Comparison of ENCODE assay signal across 8 mouse cellular contexts in genomic region chr10:30419391-30420043, GRCm38 (mm10).
DNase-seq lines count a peak whose midpoint lies in the region; ATAC-seq and TF ChIP-seq lines count a peak whose summit lies in the region.

No protein-coding gene starts in this region.

- H3K4me2 ChIP-seq in kidney, embryonic 14.5 days (replicated peaks; ENCODE audit: low read depth, low read length) = no peak overlapping the region
- H3K4me2 ChIP-seq in neural tube, embryonic 15.5 days = no peak overlapping the region

- no peak overlapping the region for H3K9ac ChIP-seq in kidney, embryonic 14.5 days (ENCODE audit: low read depth, low read length)
- no peak overlapping the region for H3K9ac ChIP-seq in neural tube, embryonic 15.5 days (replicated peaks)

- H3K36me3 ChIP-seq in kidney, embryonic 14.5 days (ENCODE audit: control insufficient read depth, insufficient read depth, low read length) = no peaks in the 10 kb centered on the region
- H3K36me3 ChIP-seq in neural tube, embryonic 15.5 days = no peaks in the 10 kb centered on the region

- no peak overlapping the region for H3K4me3 ChIP-seq in cerebellum, adult 2 months (replicated peaks; ENCODE audit: insufficient read depth, low read depth, low read length)
- no peak overlapping the region for H3K4me3 ChIP-seq in kidney, embryonic 14.5 days (ENCODE audit: low read length)
- H3K4me3 ChIP-seq in neural tube, embryonic 15.5 days (replicated peaks) = no peak overlapping the region

- no peaks in the 10 kb centered on the region for H3K27me3 ChIP-seq in cerebellum, adult 2 months (ENCODE audit: control insufficient read depth, insufficient read depth, low read length)
- H3K27me3 ChIP-seq in kidney, embryonic 14.5 days (ENCODE audit: control insufficient read depth, insufficient read depth, low read length) = no peaks in the 10 kb centered on the region
- peaks cover 14% of the 10 kb centered on the region; the same call in 1 of the 2 replicates for H3K27me3 ChIP-seq in neural tube, embryonic 15.5 days (replicated peaks)

- WGBS in cerebellum, adult 2 months = 30% methylated on average over 6 of the region's 6 CpGs
- WGBS in kidney, embryonic 14.5 days = 35% methylated on average over 6 of the region's 6 CpGs
- 60% methylated on average over 6 of the region's 6 CpGs for WGBS in neural tube, embryonic 15.5 days

- no peak for TF ChIP-seq POLR2A in cerebellum, adult 2 months (IDR thresholded peaks at IDR 0.05; ENCODE audit: borderline replicate concordance, insufficient read depth, low read length)

- ATAC-seq in kidney, embryonic 14.5 days (ENCODE audit: low FRiP score, low TSS enrichment) = 0 out of 2 replicates have a peak, but pooled peaks have one; percentile 35
- no peak for ATAC-seq in monocyte, adult 5-6 weeks (replicated peaks; ENCODE audit: insufficient number of reproducible peaks, low FRiP score, low TSS enrichment, poor library complexity, severe bottlenecking)
- no peak for ATAC-seq in neural tube, embryonic 15.5 days (ENCODE audit: low FRiP score)

- H3K4me1 ChIP-seq in cerebellum, adult 2 months (ENCODE audit: control insufficient read depth, insufficient read depth, low read length) = no peaks in the 10 kb centered on the region
- H3K4me1 ChIP-seq in kidney, embryonic 14.5 days (ENCODE audit: control insufficient read depth, insufficient read depth, low read length) = no peaks in the 10 kb centered on the region
- no peaks in the 10 kb centered on the region for H3K4me1 ChIP-seq in neural tube, embryonic 15.5 days

- no peaks in the 10 kb centered on the region for H3K9me3 ChIP-seq in kidney, embryonic 14.5 days (ENCODE audit: control insufficient read depth, low read length)
- H3K9me3 ChIP-seq in neural tube, embryonic 15.5 days (replicated peaks) = no peaks in the 10 kb centered on the region

- H3K27ac ChIP-seq in cerebellum, adult 2 months (ENCODE audit: insufficient read depth, low read length) = no peak overlapping the region
- H3K27ac ChIP-seq in kidney, embryonic 14.5 days (ENCODE audit: low read depth, low read length) = no peak overlapping the region
- H3K27ac ChIP-seq in neural tube, embryonic 15.5 days (replicated peaks) = no peak overlapping the region

- TF ChIP-seq CTCF in cerebellum, adult 2 months (IDR thresholded peaks at IDR 0.05; ENCODE audit: borderline replicate concordance, insufficient read depth, low read depth, low read length) = no peak

- peak; percentile 56 to 71 for DNase-seq in cerebellum, postnatal 10 days
- no peak for DNase-seq in cerebellum, adult 2 months
- peak; percentile 44 for DNase-seq in lung, postnatal 10 days
- no peak for DNase-seq in lung, postnatal 4 days
- DNase-seq in retina, adult 2 months (ENCODE audit: low read depth, low spot score) = peak; percentile 3

Comparison
In these comparisons a context has a peak if more than half of its experiments do, and no peak if none do; other contexts are left out.
1. DNase-seq: peak in cerebellum, postnatal 10 days (2 of 2), lung, postnatal 10 days (single experiment) and retina, adult 2 months (single experiment); none in cerebellum, adult 2 months (0 of 2) and lung, postnatal 4 days (0 of 2).